Mouse (Mus musculus) retina, adult 2 months (tissue): ENCODE results near the gene Col28a1.

Experiments used
- DNase-seq: peaks from one replicate; pipeline ENCODE4 v3.0.0-alpha.2; 2012; ENCODE audit warnings: low read depth, low spot score

Gene Col28a1

GRCm38 (mm10) chr6:8119116-8119515 lies 73.3 kb downstream of the Col28a1 start:
- no peak for DNase-seq

GRCm38 (mm10) chr6:8118577-8118976 lies 73.8 kb downstream of the Col28a1 start:
- DNase-seq, result no peak

- no peak for DNase-seq
Measured at GRCm38 (mm10) chr6:8105870-8106706, 86.3 kb downstream of the Col28a1 start.

GRCm38 (mm10) chr6:8101224-8101623 lies 91.2 kb downstream of the Col28a1 start:
- no peak for DNase-seq

GRCm38 (mm10) chr6:8095856-8096255 lies 96.6 kb downstream of the Col28a1 start:
- DNase-seq, result no peak

- DNase-seq, result no peak
Measured at GRCm38 (mm10) chr6:8094160-8094953, 98.1 kb downstream of the Col28a1 start.

GRCm38 (mm10) chr6:8093556-8093955 lies 98.9 kb downstream of the Col28a1 start:
- no peak for DNase-seq

- no peak for DNase-seq
Measured at GRCm38 (mm10) chr6:8086847-8087246, 105.6 kb downstream of the Col28a1 start.

GRCm38 (mm10) chr6:8084806-8085205 lies 107.6 kb downstream of the Col28a1 start:
- DNase-seq, result no peak

GRCm38 (mm10) chr6:8083196-8083595 lies 109.2 kb downstream of the Col28a1 start:
- no peak for DNase-seq

GRCm38 (mm10) chr6:8077572-8078146 lies 114.8 kb downstream of the Col28a1 start:
- no peak for DNase-seq

- no peak for DNase-seq
Measured at GRCm38 (mm10) chr6:8074914-8075313, 117.5 kb downstream of the Col28a1 start.

- DNase-seq, result no peak
Measured at GRCm38 (mm10) chr6:8068979-8069378, 123.4 kb downstream of the Col28a1 start.

GRCm38 (mm10) chr6:8068394-8068793 lies 124.0 kb downstream of the Col28a1 start:
- DNase-seq, result no peak

GRCm38 (mm10) chr6:8067124-8067523 lies 125.3 kb downstream of the Col28a1 start:
- no peak for DNase-seq

- DNase-seq, result no peak
Measured at GRCm38 (mm10) chr6:8066208-8066607, 126.2 kb downstream of the Col28a1 start.

- no peak for DNase-seq
Measured at GRCm38 (mm10) chr6:8059199-8059598, 133.2 kb downstream of the Col28a1 start.

- DNase-seq, result no peak
Measured at GRCm38 (mm10) chr6:8048216-8048615, 144.2 kb downstream of the Col28a1 start.

GRCm38 (mm10) chr6:8046446-8046845 lies 146.0 kb downstream of the Col28a1 start:
- DNase-seq, result no peak

GRCm38 (mm10) chr6:8045825-8046224 lies 146.6 kb downstream of the Col28a1 start:
- DNase-seq, result no peak

GRCm38 (mm10) chr6:8028711-8029110 lies 163.7 kb downstream of the Col28a1 start:
- DNase-seq, result no peak
